ENCODE assay signal across 9 mouse cellular contexts in genomic region chr11:112620916-112621315, GRCm38 (mm10).
DNase-seq lines count a peak whose midpoint lies in the region; ATAC-seq and TF ChIP-seq lines count a peak whose summit lies in the region.
"Had no signal": no experiment of that assay in that cellular context is flagged by ENCODE, and none has a peak within 500 bp of the region (broad histone marks: within the 10 kb centered on the region; RNA-seq: fewer than 3 reads in every experiment).

No protein-coding gene starts in this region.

- no peaks in the 10 kb centered on the region for H3K9me3 ChIP-seq in hindbrain, embryonic 14.5 days (ENCODE audit: control insufficient read depth, low read length)
- no peaks in the 10 kb centered on the region for H3K9me3 ChIP-seq in limb, embryonic 15.5 days
- 0 out of 2 replicates have a peak, but pooled peaks cover 2% of the 10 kb centered on the region for H3K9me3 ChIP-seq in liver, embryonic 12.5 days (replicated peaks)

- peaks cover 8% of the 10 kb centered on the region; the same call in 1 of the 2 replicates for H3K4me1 ChIP-seq in hindbrain, embryonic 14.5 days (replicated peaks; ENCODE audit: control insufficient read depth, insufficient read depth, low read length)
- peaks cover 23% of the 10 kb centered on the region for H3K4me1 ChIP-seq in limb, embryonic 15.5 days
- H3K4me1 ChIP-seq in liver, embryonic 12.5 days: no peaks in the 10 kb centered on the region

- H3K4me3 ChIP-seq in hindbrain, embryonic 14.5 days (replicated peaks; ENCODE audit: low read length): no peak overlapping the region
- 0 out of 2 replicates have a peak overlapping the region, but pooled peaks have one; percentile 9 for H3K4me3 ChIP-seq in limb, embryonic 15.5 days
- no peak overlapping the region for H3K4me3 ChIP-seq in liver, embryonic 12.5 days
- H3K4me3 ChIP-seq: erythroblast, embryonic 14.5 days had no signal

- no peaks in the 10 kb centered on the region for H3K27me3 ChIP-seq in hindbrain, embryonic 14.5 days (ENCODE audit: control insufficient read depth, insufficient read depth, low read length)
- no peaks in the 10 kb centered on the region for H3K27me3 ChIP-seq in limb, embryonic 15.5 days
- H3K27me3 ChIP-seq in liver, embryonic 12.5 days (replicated peaks): no peaks in the 10 kb centered on the region

- H3K4me2 ChIP-seq in hindbrain, embryonic 14.5 days (replicated peaks): peak overlapping the region; percentile 19
- H3K4me2 ChIP-seq in limb, embryonic 15.5 days: peak overlapping the region; percentile 48
- no peak overlapping the region for H3K4me2 ChIP-seq in liver, embryonic 12.5 days

- no peak for TF ChIP-seq CTCF in brain, embryonic 14.5 days (IDR thresholded peaks at IDR 0.05; ENCODE audit: borderline replicate concordance, extremely low read depth, insufficient read depth, insufficient read length)

- no peak overlapping the region for H3K9ac ChIP-seq in hindbrain, embryonic 14.5 days
- H3K9ac ChIP-seq in limb, embryonic 15.5 days: no peak overlapping the region
- no peak overlapping the region for H3K9ac ChIP-seq in liver, embryonic 12.5 days

- no peak overlapping the region for H3K27ac ChIP-seq in hindbrain, embryonic 14.5 days
- peak overlapping the region; percentile 87 for H3K27ac ChIP-seq in limb, embryonic 15.5 days
- no peak overlapping the region for H3K27ac ChIP-seq in liver, embryonic 12.5 days

- peak; percentile 51 to 61 for DNase-seq in cerebellum, postnatal 10 days
- DNase-seq in cerebellum, adult 18-20 months: no peak
- DNase-seq in brain, embryonic 14.5 days (ENCODE audit: low read depth): peak; percentile 53
- DNase-seq in gastrocnemius, postnatal 10 days: peak; percentile 58
- DNase-seq in hindbrain, embryonic 14.5 days (ENCODE audit: low spot score): no peak
- DNase-seq in ovary, postnatal 36 days (ENCODE audit: low spot score): peak; percentile 29

- 21% methylated on average over 12 of the region's 12 CpGs for WGBS in hindbrain, embryonic 14.5 days
- 7% methylated on average over 12 of the region's 12 CpGs for WGBS in limb, embryonic 15.5 days
- 29% methylated on average over 12 of the region's 12 CpGs for WGBS in liver, embryonic 12.5 days (ENCODE audit: insufficient replicate concordance)

- H3K36me3 ChIP-seq in hindbrain, embryonic 14.5 days (replicated peaks; ENCODE audit: control insufficient read depth, insufficient read depth): no peaks in the 10 kb centered on the region
- H3K36me3 ChIP-seq in limb, embryonic 15.5 days: no peaks in the 10 kb centered on the region
- H3K36me3 ChIP-seq in liver, embryonic 12.5 days: no peaks in the 10 kb centered on the region

- ATAC-seq in hindbrain, embryonic 14.5 days (ENCODE audit: low FRiP score): no peak; the same call in 1 of the 2 replicates
- ATAC-seq in limb, embryonic 15.5 days (ENCODE audit: insufficient number of reproducible peaks, low FRiP score, low TSS enrichment, low read depth): peak; percentile 84
- ATAC-seq in liver, embryonic 12.5 days: no peak

- no peak for TF ChIP-seq POLR2A in brain, embryonic 14.5 days (IDR thresholded peaks at IDR 0.05; ENCODE audit: borderline replicate concordance, extremely low read depth, insufficient read depth, insufficient read length, poor library complexity, severe bottlenecking)

Comparison
In these comparisons a context has a peak if more than half of its experiments do, and no peak if none do; other contexts are left out.
1. DNase-seq: peak in cerebellum, postnatal 10 days (2 of 2), brain, embryonic 14.5 days (single experiment), gastrocnemius, postnatal 10 days (single experiment) and ovary, postnatal 36 days (single experiment); none in cerebellum, adult 18-20 months (0 of 2) and hindbrain, embryonic 14.5 days (single experiment).